In genomic region chr17:28025541-28025961, GRCm38 (mm10) we compare ENCODE assay signal across 8 mouse cellular contexts. TPM values are rescaled to one million over a fixed set of nuclear protein-coding genes. Genes with fewer than 3 reads are reported as not detected.
A peak's percentile ranks its signal among the peaks of the same experiment; 100 is the strongest.
DNase-seq lines count a peak whose midpoint lies in the region; ATAC-seq and TF ChIP-seq lines count a peak whose summit lies in the region.

No protein-coding gene starts in this region.

- 52% methylated on average over 5 of the region's 5 CpGs for whole genome bisulfite sequencing in embryonic facial prominence, embryonic 15.5 days
- WGBS in lung, postnatal 0 days = 25% methylated on average over 5 of the region's 5 CpGs

- H3K4me2 ChIP-seq in embryonic facial prominence, embryonic 15.5 days (replicated peaks) = no peak overlapping the region
- H3K4me2 ChIP-seq in lung, postnatal 0 days (replicated peaks; ENCODE audit: low read depth, low read length) = peak overlapping the region; percentile 15; the same call in 1 of the 2 replicates

- H3K9me3 ChIP-seq in embryonic facial prominence, embryonic 15.5 days (replicated peaks) = no peaks in the 10 kb centered on the region
- H3K9me3 ChIP-seq in lung, postnatal 0 days (ENCODE audit: low read length) = no peaks in the 10 kb centered on the region

- no peak for DNase-seq in frontal cortex, postnatal 25 days (ENCODE audit: low spot score in 2 of 2)
- DNase-seq in kidney, adult 9 months = peak; percentile 84
- DNase-seq in lung, postnatal 0 days (ENCODE audit: low spot score) = peak; percentile 94
- DNase-seq in adipocyte (ENCODE audit: low spot score) = no peak
- no peak for DNase-seq in cerebellum, adult 11 months
- no peak for DNase-seq in gastrocnemius, postnatal 25 days

- TF ChIP-seq EP300 in lung, postnatal 0 days (IDR thresholded peaks at IDR 0.05) = peak; percentile 90

- no peaks in the 10 kb centered on the region for H3K36me3 ChIP-seq in embryonic facial prominence, embryonic 15.5 days
- H3K36me3 ChIP-seq in lung, postnatal 0 days (ENCODE audit: insufficient read depth, low read length) = no peaks in the 10 kb centered on the region

- H3K4me1 ChIP-seq in embryonic facial prominence, embryonic 15.5 days = peaks cover 68% of the 10 kb centered on the region
- H3K4me1 ChIP-seq in lung, postnatal 0 days (ENCODE audit: insufficient read depth, low read depth, low read length) = peaks cover 59% of the 10 kb centered on the region; the same call in 1 of the 2 replicates

- TF ChIP-seq CTCF in lung, postnatal 0 days (IDR thresholded peaks at IDR 0.05) = peak; percentile 44

- peak overlapping the region; percentile 77 for H3K27ac ChIP-seq in embryonic facial prominence, embryonic 15.5 days (replicated peaks)
- H3K27ac ChIP-seq in lung, postnatal 0 days (ENCODE audit: low read length) = peak overlapping the region; percentile 90

- no peak overlapping the region for H3K4me3 ChIP-seq in embryonic facial prominence, embryonic 15.5 days (replicated peaks)
- H3K4me3 ChIP-seq in lung, postnatal 0 days (ENCODE audit: low read depth, low read length) = no peak overlapping the region

- ATAC-seq in frontal cortex, adult (ENCODE audit: low TSS enrichment) = peak; percentile 25; the same call in 1 of the 2 replicates
- no peak for ATAC-seq in embryonic facial prominence, embryonic 15.5 days (ENCODE audit: insufficient number of reproducible peaks, low FRiP score, low TSS enrichment, low read depth)
- ATAC-seq in lung, postnatal 0 days = peak; percentile 86

- H3K27me3 ChIP-seq in embryonic facial prominence, embryonic 15.5 days = no peaks in the 10 kb centered on the region
- H3K27me3 ChIP-seq in lung, postnatal 0 days (replicated peaks; ENCODE audit: insufficient read depth, low read length) = no peaks in the 10 kb centered on the region

- H3K9ac ChIP-seq in embryonic facial prominence, embryonic 15.5 days = no peak overlapping the region
- H3K9ac ChIP-seq in lung, postnatal 0 days (replicated peaks; ENCODE audit: low read depth) = 0 out of 2 replicates have a peak overlapping the region, but pooled peaks have one; percentile 27

RNA-seq across cellular contexts. Expression of gene Tcp11, which starts 54.9 kb away (rescaled TPM):
- polyA plus RNA-seq in embryonic facial prominence, embryonic 15.5 days (2015; fragmentation: Nextera tagmentation; extraction: Ambion mirVana) = 4.7 and 9.0 TPM in 2 replicates
- 6.0 and 7.1 TPM in 2 replicates for polyA plus RNA-seq in lung, postnatal 0 days (2015; fragmentation: Nextera tagmentation; extraction: Ambion mirVana)
- total RNA-seq in gastrocnemius, postnatal 25 days (2021) = not detected

Comparison
In these comparisons a context has a peak if more than half of its experiments do, and no peak if none do; other contexts are left out.
1. DNase-seq: peak in kidney, adult 9 months (single experiment) and lung, postnatal 0 days (single experiment); none in frontal cortex, postnatal 25 days (0 of 2), adipocyte (single experiment), cerebellum, adult 11 months (single experiment) and gastrocnemius, postnatal 25 days (single experiment).